Mouse (Mus musculus) limb, embryonic 14.5 days (tissue): ENCODE results near the gene Samd13. TPM values are rescaled to one million over a fixed set of nuclear protein-coding genes. Genes with fewer than 3 reads are reported as not detected.

Source experiments
- ATAC-seq: fragments of 200-750 bp; cut with Nextera tagmentation; 2 replicates; pipeline ENCODE4 v1.8.0; 2017; ENCODE audit warnings: low read depth, moderate number of reproducible peaks, moderate TSS enrichment; ENCODE audit not compliant: low FRiP score
- DNase-seq: peaks from one replicate; pipeline ENCODE4 v3.0.0-alpha.2; 2015; ENCODE audit warnings: low spot score
- H3K27ac ChIP-seq: fragments of 300-500 bp; sonication (generic); replicated peaks from 2 replicates; pipeline ENCODE4 v1.5.1; 2014; ENCODE audit warnings: low read depth, mild to moderate bottlenecking, low read length, moderate library complexity, mixed read lengths
- H3K27me3 ChIP-seq: fragments of 300-500 bp; sonication (generic); 2 replicates; pipeline ENCODE4 v1.6.1; 2014; ENCODE audit warnings: low read length, mixed read lengths; ENCODE audit not compliant: control insufficient read depth, insufficient read depth
- H3K36me3 ChIP-seq: fragments of 300-500 bp; sonication (generic); 2 replicates; pipeline ENCODE4 v1.6.1; 2014; ENCODE audit warnings: mild to moderate bottlenecking, low read length, moderate library complexity, mixed read lengths; ENCODE audit not compliant: control insufficient read depth, insufficient read depth
- H3K4me1 ChIP-seq: fragments of 300-500 bp; sonication (generic); 2 replicates; pipeline ENCODE4 v1.6.1; 2014; ENCODE audit warnings: antibody characterized with exemption, low read length, mixed read lengths; ENCODE audit not compliant: control insufficient read depth, insufficient read depth
- H3K4me2 ChIP-seq: fragments of 300-500 bp; sonication (generic); replicated peaks from 2 replicates; pipeline ENCODE4 v1.6.1; 2014; ENCODE audit warnings: low read depth, mild to moderate bottlenecking, low read length, moderate library complexity; ENCODE audit not compliant: severe bottlenecking
- H3K4me3 ChIP-seq: fragments of 300-500 bp; sonication (generic); replicated peaks from 2 replicates; pipeline ENCODE4 v1.5.1; 2014; ENCODE audit warnings: low read length
- H3K9ac ChIP-seq: fragments of 300-500 bp; sonication (generic); 2 replicates; pipeline ENCODE4 v1.6.1; 2014; ENCODE audit warnings: mild to moderate bottlenecking, low read depth, low read length, moderate library complexity; ENCODE audit not compliant: severe bottlenecking
- H3K9me3 ChIP-seq: fragments of 300-500 bp; sonication (generic); 2 replicates; pipeline ENCODE4 v1.6.1; 2016; ENCODE audit warnings: low read length; ENCODE audit not compliant: control insufficient read depth
- POLR2A ChIP-seq: fragments of 200-500 bp; IDR thresholded peaks from 2 replicates; pipeline ENCODE4 v1.8.0; 2012; ENCODE audit warnings: inconsistent platforms, mild to moderate bottlenecking, moderate library complexity, borderline replicate concordance; ENCODE audit not compliant: insufficient read depth, insufficient read length; ENCODE audit errors: extremely low read depth
- WGBS: fragments of 180-500 bp; shearing (Covaris S2); extraction: QIAGEN DNeasy Blood & Tissue Kit; methylation state at CpG from one replicate; pipeline ENCODE4 v1.1.7; 2014; 5-methylcytosine and 5-hydroxymethylcytosine counted together
- polyA plus RNA-seq, 2 experiments: library from polyadenylated mRNA; depleted of rRNA in 1 of 2; stranded (reverse) in 1 of 2; unstranded in 1 of 2; fragments of >200 nt; fragmentation: Nextera tagmentation in 1 of 2; extraction: Ambion mirVana in 1 of 2; gene quantifications; 2 replicates each; pipeline versions ENCODE4 v1.2.1 to v1.2.3; 2012 to 2014

Samd13 gene
- polyA plus RNA-seq, 2 experiments, result 0.72 to 0.83 TPM

GRCm38 (mm10) chr3:146712305-146712704 lies 26.9 kb upstream of the Samd13 start:
- Histone ChIP-seq H3K27ac (no peak overlapping the region), H3K9me3 (no peaks in the 10 kb centered on the region), H3K36me3 (no peaks in the 10 kb centered on the region), H3K9ac (no peak overlapping the region), H3K4me3 (no peak overlapping the region), H3K4me1 (no peaks in the 10 kb centered on the region), H3K4me2 (no peak overlapping the region), H3K27me3 (no peaks in the 10 kb centered on the region)
- no peak for TF ChIP-seq POLR2A
- no peak for DNase-seq
- WGBS, result 78% methylated on average over 7 of the region's 7 CpGs
- no peak for ATAC-seq

DNA sequence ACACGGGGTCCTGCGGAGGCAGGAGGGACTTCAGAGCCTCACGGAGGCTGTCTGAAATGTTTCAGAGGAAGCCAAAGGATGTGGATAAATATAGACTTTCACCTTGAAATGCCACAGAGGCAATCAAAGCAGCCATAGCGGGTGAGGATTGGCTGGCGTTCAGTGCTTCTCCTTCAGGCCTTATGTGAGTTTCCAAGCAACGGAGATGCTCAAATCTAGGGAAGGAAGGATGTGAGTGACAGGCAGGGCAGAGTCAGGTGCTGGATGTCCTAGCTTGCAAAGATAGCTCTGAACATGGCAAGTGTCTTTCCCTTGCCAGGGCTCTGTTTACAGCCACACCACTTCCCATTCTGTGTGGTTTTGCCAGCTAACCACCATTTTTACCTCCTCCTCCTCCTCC lies 26.2 kb upstream of the Samd13 start:
- no peak for TF ChIP-seq POLR2A
- 64% methylated on average over 6 of the region's 6 CpGs for WGBS
- ATAC-seq (no peak), DNase-seq (no peak)
- no peak overlapping the region for H3K9ac ChIP-seq
- no peaks in the 10 kb centered on the region for H3K4me1 ChIP-seq
- H3K27me3 ChIP-seq, result no peaks in the 10 kb centered on the region
- H3K4me3 ChIP-seq, result no peak overlapping the region
- no peaks in the 10 kb centered on the region for H3K36me3 ChIP-seq
- H3K9me3 ChIP-seq, result no peaks in the 10 kb centered on the region
- no peak overlapping the region for H3K27ac ChIP-seq
- H3K4me2 ChIP-seq, result no peak overlapping the region

DNA sequence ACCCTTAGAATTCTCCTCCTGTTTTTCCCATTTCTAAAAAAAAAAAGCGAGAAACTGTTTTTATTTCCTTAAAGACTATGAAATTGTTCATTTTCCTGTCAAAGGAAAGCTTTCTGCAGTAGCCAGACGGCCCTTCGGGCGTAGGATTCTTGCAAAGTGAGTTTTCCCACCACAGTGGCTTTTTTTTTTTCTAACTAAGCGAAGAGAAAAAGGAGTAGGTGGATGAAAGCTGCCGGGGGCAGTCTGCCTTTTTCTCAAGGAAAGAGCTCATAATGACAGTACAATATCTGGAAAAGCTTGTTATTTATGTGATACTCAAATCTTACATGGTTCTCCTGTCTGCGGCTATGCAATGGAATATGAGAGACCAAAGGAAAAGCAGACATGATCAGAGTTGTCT lies 25.7 kb upstream of the Samd13 start:
- DNase-seq, result peak; percentile 7
- TF ChIP-seq POLR2A, result no peak
- H3K27ac ChIP-seq, result no peak overlapping the region
- H3K4me2 ChIP-seq, result no peak overlapping the region
- ATAC-seq, result no peak
- 72% methylated on average over 7 of the region's 7 CpGs for WGBS
- H3K9me3 ChIP-seq, result no peaks in the 10 kb centered on the region
- no peaks in the 10 kb centered on the region for H3K4me1 ChIP-seq
- no peak overlapping the region for H3K4me3 ChIP-seq
- no peaks in the 10 kb centered on the region for H3K27me3 ChIP-seq
- H3K9ac ChIP-seq, result no peak overlapping the region
- H3K36me3 ChIP-seq, result no peaks in the 10 kb centered on the region

DNA sequence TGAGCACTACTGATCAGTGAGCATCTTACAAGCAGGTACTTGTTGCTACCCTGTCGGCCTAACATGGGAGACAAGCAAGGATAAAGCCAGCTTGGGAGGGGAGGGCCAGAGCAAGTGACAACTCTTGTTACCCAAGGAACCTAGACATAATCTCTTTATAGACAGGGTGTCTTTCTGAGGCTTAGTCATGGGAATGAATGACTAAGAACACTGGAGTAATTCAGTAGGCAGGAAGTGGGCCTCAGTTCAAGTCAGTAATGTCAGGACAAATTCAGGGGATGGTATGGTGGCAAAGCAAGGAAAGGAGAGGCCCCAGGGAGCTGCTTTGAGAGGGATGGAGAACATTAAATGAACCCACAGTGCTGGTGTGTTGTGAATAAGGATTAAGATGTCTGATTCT lies 23.7 kb upstream of the Samd13 start:
- no peaks in the 10 kb centered on the region for H3K36me3 ChIP-seq
- 0 out of 2 replicates have a peak, but pooled peaks cover 2% of the 10 kb centered on the region for H3K9me3 ChIP-seq
- no peaks in the 10 kb centered on the region for H3K4me1 ChIP-seq
- DNase-seq (no peak), ATAC-seq (no peak)
- no peak overlapping the region for H3K9ac ChIP-seq
- TF ChIP-seq POLR2A, result no peak
- WGBS, result 85% methylated on average over 1 of the region's 1 CpGs
- no peak overlapping the region for H3K4me3 ChIP-seq
- H3K4me2 ChIP-seq, result no peak overlapping the region
- H3K27me3 ChIP-seq, result no peaks in the 10 kb centered on the region
- no peak overlapping the region for H3K27ac ChIP-seq

DNA sequence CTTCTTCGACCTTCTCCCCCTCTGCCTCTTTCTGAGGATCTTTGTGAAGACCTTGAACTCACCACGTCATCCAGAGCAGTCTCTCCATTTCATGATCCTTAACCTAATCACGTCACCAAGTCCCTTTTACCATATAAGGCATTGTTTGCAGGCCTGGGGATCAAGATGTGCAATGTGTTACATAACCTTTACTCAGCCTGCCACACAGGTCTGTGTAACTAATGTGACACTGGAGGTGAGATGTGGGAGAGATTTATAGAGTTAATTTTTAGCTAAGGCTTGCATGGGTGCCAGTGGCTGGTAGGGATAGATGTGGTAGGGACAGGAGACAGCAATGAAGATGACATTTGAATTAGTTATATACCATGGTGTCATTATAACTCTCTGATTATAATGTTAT lies 23.0 kb upstream of the Samd13 start:
- Histone ChIP-seq H3K27me3 (no peaks in the 10 kb centered on the region), H3K4me3 (no peak overlapping the region), H3K36me3 (no peaks in the 10 kb centered on the region), H3K9ac (no peak overlapping the region), H3K27ac (no peak overlapping the region), H3K9me3 (0 out of 2 replicates have a peak, but pooled peaks cover 3% of the 10 kb centered on the region), H3K4me1 (no peaks in the 10 kb centered on the region), H3K4me2 (no peak overlapping the region)
- no peak for DNase-seq
- ATAC-seq, result no peak
- TF ChIP-seq POLR2A, result no peak
- 76% methylated on average over 3 of the region's 3 CpGs for WGBS

- H3K9me3 ChIP-seq, result 0 out of 2 replicates have a peak, but pooled peaks cover 3% of the 10 kb centered on the region
- H3K9ac ChIP-seq, result no peak overlapping the region
- no peak overlapping the region for H3K4me2 ChIP-seq
- no peak overlapping the region for H3K27ac ChIP-seq
- H3K4me3 ChIP-seq, result no peak overlapping the region
- no peaks in the 10 kb centered on the region for H3K27me3 ChIP-seq
- WGBS, result 86% methylated on average over 4 of the region's 4 CpGs
- no peaks in the 10 kb centered on the region for H3K36me3 ChIP-seq
- DNase-seq (no peak), ATAC-seq (no peak)
- H3K4me1 ChIP-seq, result no peaks in the 10 kb centered on the region
- no peak for TF ChIP-seq POLR2A
These were observed 18.7 kb upstream of the Samd13 start for GRCm38 (mm10) chr3:146704099-146704498.
